Mouse (Mus musculus) liver, postnatal 0 days (tissue): ENCODE results near the gene Pxmp4.

Experiments used
- CTCF ChIP-seq: sonication (generic); IDR thresholded peaks from 2 replicates; pipeline ENCODE4 v1.5.1; 2016; ENCODE audit warnings: antibody characterized with exemption, low read depth
- EP300 ChIP-seq: IDR thresholded peaks from 2 replicates; pipeline ENCODE4 v1.6.1; 2016; ENCODE audit warnings: antibody characterized with exemption, low read depth, mild to moderate bottlenecking

GRCm38 (mm10) chr2:154648086-154648485 is 44.6 kb upstream of the Pxmp4 start:
- TF ChIP-seq EP300 (no peak), CTCF (peak; percentile 75)
